Mouse (Mus musculus) embryonic facial prominence, embryonic 14.5 days (tissue): ENCODE results near the gene Slc48a1. TPM values are rescaled to one million over a fixed set of nuclear protein-coding genes. Genes with fewer than 3 reads are reported as not detected.

ENCODE experiments used
- ATAC-seq: fragments of 200-750 bp; cut with Nextera tagmentation; 2 replicates; pipeline ENCODE4 v1.8.0; 2017; ENCODE audit warnings: low read depth, moderate number of reproducible peaks, moderate TSS enrichment
- DNase-seq: peaks from one replicate; pipeline ENCODE4 v3.0.0-alpha.2; 2015; ENCODE audit warnings: low spot score
- H3K27ac ChIP-seq: fragments of 300-500 bp; sonication (generic); replicated peaks from 2 replicates; pipeline ENCODE4 v1.5.1; 2014; ENCODE audit warnings: low read depth, mild to moderate bottlenecking, low read length, moderate library complexity
- H3K27me3 ChIP-seq: fragments of 300-500 bp; sonication (generic); replicated peaks from 2 replicates; pipeline ENCODE4 v1.6.1; 2014; ENCODE audit warnings: low read length; ENCODE audit not compliant: control insufficient read depth, insufficient read depth
- H3K36me3 ChIP-seq: fragments of 300-500 bp; sonication (generic); 2 replicates; pipeline ENCODE4 v1.6.1; 2014; ENCODE audit warnings: low read length, mixed read lengths; ENCODE audit not compliant: control insufficient read depth, insufficient read depth
- H3K4me1 ChIP-seq: fragments of 300-500 bp; sonication (generic); 2 replicates; pipeline ENCODE4 v1.6.1; 2014; ENCODE audit warnings: antibody characterized with exemption, low read length; ENCODE audit not compliant: control insufficient read depth, insufficient read depth
- H3K4me2 ChIP-seq: fragments of 300-500 bp; sonication (generic); 2 replicates; pipeline ENCODE4 v1.6.1; 2014; ENCODE audit warnings: low read depth, mild to moderate bottlenecking, low read length, moderate library complexity, mixed read lengths
- H3K4me3 ChIP-seq: fragments of 300-500 bp; sonication (generic); 2 replicates; pipeline ENCODE4 v1.5.1; 2014; ENCODE audit warnings: low read depth, mild to moderate bottlenecking, low read length
- H3K9ac ChIP-seq: fragments of 300-500 bp; sonication (generic); 2 replicates; pipeline ENCODE4 v1.6.1; 2014; ENCODE audit warnings: low read depth, mild to moderate bottlenecking, low read length, moderate library complexity, mixed read lengths
- H3K9me3 ChIP-seq: fragments of 300-500 bp; sonication (generic); 2 replicates; pipeline ENCODE4 v1.6.1; 2016; ENCODE audit warnings: low read length; ENCODE audit not compliant: control insufficient read depth
- WGBS: fragments of 180-500 bp; shearing (Covaris S2); extraction: QIAGEN DNeasy Blood & Tissue Kit; methylation state at CpG from one replicate; pipeline ENCODE4 v1.1.7; 2014; 5-methylcytosine and 5-hydroxymethylcytosine counted together
- polyA plus RNA-seq: library from polyadenylated mRNA; unstranded; fragments of >200 nt; fragmentation: Nextera tagmentation; extraction: Ambion mirVana; gene quantifications from 2 replicates; pipeline ENCODE4 v1.2.1, GENCODE M21; 2014

Slc48a1 gene
- polyA plus RNA-seq, 1 experiment from 2014 or later, result 37.5 TPM

DNA sequence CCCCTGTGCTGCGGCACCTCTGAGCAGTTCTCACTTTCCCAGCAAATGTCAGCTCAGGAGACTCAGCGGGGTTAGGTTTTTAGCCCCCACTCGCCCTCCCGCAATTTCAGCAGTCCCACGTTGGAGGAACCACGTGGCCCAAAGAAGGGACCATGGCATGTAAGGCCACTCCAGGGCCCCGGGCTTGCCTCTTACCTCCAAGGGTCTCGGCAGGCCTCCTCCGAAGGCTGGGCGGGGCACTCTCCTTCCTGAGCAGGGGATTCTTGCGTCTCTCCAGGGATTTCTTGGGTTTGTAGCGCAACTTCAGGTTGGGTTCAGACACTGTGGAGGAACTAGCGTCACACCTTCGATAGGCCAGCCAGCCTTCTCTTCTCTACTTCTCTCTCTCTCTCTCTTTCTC, 30.9 kb downstream of the Slc48a1 start:
- DNase-seq, result no peak
- H3K27me3 ChIP-seq, result no peaks in the 10 kb centered on the region
- 81% methylated on average over 14 of the region's 14 CpGs for WGBS

DNA sequence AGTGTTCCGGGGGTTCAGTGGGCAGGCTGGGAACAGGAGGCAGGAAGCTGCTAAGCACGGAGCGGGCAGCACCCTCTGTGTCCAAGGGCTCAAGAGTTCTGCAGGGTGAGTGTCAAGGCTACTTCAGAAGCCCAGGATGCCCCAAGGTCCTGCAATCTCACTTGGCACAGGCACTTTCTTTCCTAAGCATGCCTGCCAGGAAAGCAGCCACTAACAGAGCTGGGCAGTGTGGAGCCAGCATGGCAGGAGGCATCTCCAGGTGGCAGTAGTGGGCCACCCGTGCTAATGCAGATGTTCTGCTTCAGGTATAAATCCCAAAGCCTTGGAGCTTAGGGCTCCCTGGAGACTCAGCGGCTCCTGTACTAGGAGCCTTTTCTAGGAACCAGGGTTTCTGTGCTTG, 31.6 kb downstream of the Slc48a1 start:
- ATAC-seq (no peak), DNase-seq (peak; percentile 44)
- no peaks in the 10 kb centered on the region for H3K27me3 ChIP-seq
- peaks cover 59% of the 10 kb centered on the region for H3K36me3 ChIP-seq
- H3K4me1 ChIP-seq, result peaks cover 15% of the 10 kb centered on the region
- H3K4me3 ChIP-seq, result no peak overlapping the region
- no peaks in the 10 kb centered on the region for H3K9me3 ChIP-seq
- WGBS, result 82% methylated on average over 5 of the region's 5 CpGs
- no peak overlapping the region for H3K27ac ChIP-seq
- H3K4me2 ChIP-seq, result no peak overlapping the region
- H3K9ac ChIP-seq, result no peak overlapping the region

More for the DNA sequence above, 30.9 kb downstream of the Slc48a1 start:
- no peak overlapping the region for H3K9ac ChIP-seq
- H3K27ac ChIP-seq, result no peak overlapping the region
- H3K4me3 ChIP-seq, result no peak overlapping the region
- ATAC-seq, result no peak
- H3K4me1 ChIP-seq, result peaks cover 11% of the 10 kb centered on the region
- peaks cover 63% of the 10 kb centered on the region for H3K36me3 ChIP-seq
- H3K4me2 ChIP-seq, result no peak overlapping the region
- no peaks in the 10 kb centered on the region for H3K9me3 ChIP-seq

DNA sequence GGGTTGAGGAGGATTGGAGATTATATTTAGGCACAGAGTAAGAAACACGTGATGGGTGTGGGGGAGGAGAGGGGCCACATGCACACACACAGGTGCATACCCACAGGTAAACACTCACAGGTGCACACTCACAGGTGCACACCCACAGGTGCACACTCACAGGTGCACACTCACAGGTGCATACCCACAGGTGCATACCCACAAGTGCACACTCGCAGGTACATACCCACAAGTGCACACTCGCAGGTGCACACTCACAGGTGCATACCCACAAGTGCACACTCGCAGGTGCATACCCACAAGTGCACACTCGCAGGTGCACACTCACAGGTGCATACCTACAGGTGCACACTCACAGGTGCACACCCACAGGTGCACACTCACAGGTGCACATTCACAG, 32.1 kb downstream of the Slc48a1 start:
- Histone ChIP-seq H3K9me3 (no peaks in the 10 kb centered on the region), H3K4me3 (no peak overlapping the region), H3K27me3 (no peaks in the 10 kb centered on the region), H3K27ac (no peak overlapping the region), H3K4me1 (peaks cover 15% of the 10 kb centered on the region), H3K4me2 (no peak overlapping the region), H3K36me3 (peaks cover 55% of the 10 kb centered on the region), H3K9ac (no peak overlapping the region)
- ATAC-seq (no peak), DNase-seq (no peak)
- WGBS, result 93% methylated on average over 5 of the region's 5 CpGs

DNA sequence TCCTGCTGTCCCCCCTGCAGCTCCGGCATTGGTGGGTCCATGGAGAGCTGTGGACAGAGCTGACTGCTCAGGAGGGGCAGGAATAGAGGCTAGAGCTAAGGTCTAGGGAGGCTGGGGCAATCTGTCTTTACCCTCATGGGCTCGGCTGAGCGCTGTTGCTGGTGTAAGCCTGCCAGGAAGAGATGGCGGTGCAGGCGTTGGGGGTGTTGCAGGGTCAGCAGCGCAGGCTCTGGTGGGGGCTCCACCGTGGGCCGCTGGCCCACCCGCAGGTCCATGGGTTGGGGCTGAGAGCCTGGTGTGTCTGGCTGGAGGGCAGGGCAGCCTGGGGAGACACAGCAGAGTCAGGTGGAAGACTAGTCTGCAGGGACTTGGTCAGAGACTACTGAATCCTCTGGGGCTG, 33.0 kb downstream of the Slc48a1 start:
- no peaks in the 10 kb centered on the region for H3K27me3 ChIP-seq
- no peak overlapping the region for H3K9ac ChIP-seq
- DNase-seq (no peak), ATAC-seq (no peak)
- no peak overlapping the region for H3K27ac ChIP-seq
- peaks cover 52% of the 10 kb centered on the region for H3K36me3 ChIP-seq
- peaks cover 15% of the 10 kb centered on the region for H3K4me1 ChIP-seq
- no peaks in the 10 kb centered on the region for H3K9me3 ChIP-seq
- no peak overlapping the region for H3K4me2 ChIP-seq
- no peak overlapping the region for H3K4me3 ChIP-seq
- WGBS, result 88% methylated on average over 9 of the region's 9 CpGs

DNA sequence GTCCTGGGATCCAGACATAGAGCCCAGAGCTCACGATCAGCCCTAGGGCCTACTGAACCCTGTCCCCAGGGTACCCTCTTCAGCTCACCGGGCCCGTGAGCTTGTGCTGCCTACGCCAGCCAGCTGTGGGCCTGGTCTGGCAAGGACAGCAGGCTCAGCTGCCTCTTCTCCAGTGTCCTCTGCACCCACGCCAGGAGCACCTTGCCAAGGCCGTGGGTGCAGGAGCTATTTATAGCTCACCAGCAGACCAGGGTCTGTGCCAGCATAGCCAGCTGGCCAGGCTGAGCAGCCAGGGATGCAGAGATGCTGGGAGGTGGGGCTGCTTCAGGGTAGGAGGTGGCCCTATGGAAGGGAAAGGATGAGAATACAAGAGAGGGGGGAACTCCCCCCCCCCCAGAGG, 33.8 kb downstream of the Slc48a1 start:
- Histone ChIP-seq H3K9ac (no peak overlapping the region), H3K9me3 (no peaks in the 10 kb centered on the region), H3K36me3 (peaks cover 46% of the 10 kb centered on the region; the same call in 1 of the 2 replicates), H3K27me3 (no peaks in the 10 kb centered on the region), H3K4me3 (no peak overlapping the region), H3K27ac (0 out of 2 replicates have a peak overlapping the region, but pooled peaks have one; percentile 3), H3K4me2 (no peak overlapping the region), H3K4me1 (peaks cover 15% of the 10 kb centered on the region)
- ATAC-seq (0 out of 2 replicates have a peak, but pooled peaks have one; percentile 23), DNase-seq (peak; percentile 31)
- 68% methylated on average over 6 of the region's 6 CpGs for WGBS

DNA sequence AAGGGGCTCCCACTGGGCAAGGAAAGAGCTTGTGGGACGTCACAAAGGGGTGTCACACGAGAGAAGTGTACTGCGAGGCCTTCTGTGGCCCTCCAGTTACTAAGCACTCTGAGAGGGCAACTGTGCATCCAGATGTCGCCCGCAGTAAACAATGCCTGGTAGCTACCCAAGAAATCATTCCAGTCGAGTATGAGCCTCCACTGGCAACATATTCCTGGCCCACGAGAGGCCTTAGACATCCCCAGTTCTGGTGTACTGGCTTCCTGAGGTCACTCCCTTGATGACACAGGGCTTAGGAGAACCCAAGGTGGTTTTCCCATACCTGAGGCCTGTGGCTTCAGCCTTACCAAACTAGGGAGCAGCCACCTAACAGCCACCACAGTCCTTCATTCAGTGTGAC, 34.6 kb downstream of the Slc48a1 start:
- 76% methylated on average over 7 of the region's 7 CpGs for WGBS

DNA sequence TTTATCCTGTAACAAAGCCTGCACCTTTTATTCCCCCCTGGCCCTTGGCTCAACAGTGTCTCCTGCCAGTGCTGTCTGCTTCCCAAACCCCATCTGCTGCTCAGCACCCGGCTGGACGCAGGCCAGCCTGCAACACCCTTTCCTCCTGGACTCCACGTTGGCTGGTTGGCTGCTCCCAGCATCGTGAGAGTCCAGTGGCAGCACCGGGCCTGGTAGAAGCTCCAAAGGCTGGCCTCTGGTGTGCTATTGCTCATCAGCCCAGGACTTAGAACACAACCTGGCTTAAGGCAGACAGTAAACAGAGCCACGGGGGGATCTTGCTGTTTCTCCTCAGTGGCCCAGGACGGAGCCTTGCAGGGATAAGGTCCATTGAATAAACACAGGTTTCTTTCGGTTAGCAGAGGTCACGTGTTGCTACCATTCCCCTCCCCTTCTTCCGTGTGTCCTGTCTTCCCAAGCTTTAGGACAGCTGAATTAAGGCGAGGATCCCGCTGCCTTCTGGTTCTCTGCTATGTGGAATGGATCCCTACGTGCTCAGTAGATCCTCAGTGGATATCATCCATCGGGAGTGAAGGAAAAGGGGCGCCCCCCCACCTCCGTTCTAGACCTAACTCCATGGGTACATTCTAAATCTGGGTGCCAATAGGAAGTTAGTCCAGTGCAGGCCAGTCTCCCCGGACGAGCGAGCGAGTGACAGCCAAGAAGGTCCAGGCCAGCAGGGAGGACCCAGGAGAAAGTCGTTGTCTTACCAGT, 35.3 kb downstream of the Slc48a1 start:
- peak; percentile 26 for DNase-seq
- Histone ChIP-seq H3K27me3 (no peaks in the 10 kb centered on the region), H3K9ac (no peak overlapping the region), H3K36me3 (peaks cover 31% of the 10 kb centered on the region; the same call in 1 of the 2 replicates), H3K4me2 (no peak overlapping the region), H3K4me1 (peaks cover 15% of the 10 kb centered on the region), H3K27ac (peak overlapping the region; percentile 33; the same call in 1 of the 2 replicates), H3K4me3 (no peak overlapping the region), H3K9me3 (no peaks in the 10 kb centered on the region)
- 52% methylated on average over 21 of the region's 21 CpGs for WGBS
- ATAC-seq, result no peak

More for the DNA sequence above, 34.6 kb downstream of the Slc48a1 start:
- no peaks in the 10 kb centered on the region for H3K27me3 ChIP-seq
- H3K4me1 ChIP-seq, result peaks cover 15% of the 10 kb centered on the region
- DNase-seq (no peak), ATAC-seq (no peak)
- H3K36me3 ChIP-seq, result peaks cover 39% of the 10 kb centered on the region; the same call in 1 of the 2 replicates
- H3K4me3 ChIP-seq, result no peak overlapping the region
- 0 out of 2 replicates have a peak overlapping the region, but pooled peaks have one; percentile 3 for H3K27ac ChIP-seq
- no peak overlapping the region for H3K4me2 ChIP-seq
- no peak overlapping the region for H3K9ac ChIP-seq
- no peaks in the 10 kb centered on the region for H3K9me3 ChIP-seq

DNA sequence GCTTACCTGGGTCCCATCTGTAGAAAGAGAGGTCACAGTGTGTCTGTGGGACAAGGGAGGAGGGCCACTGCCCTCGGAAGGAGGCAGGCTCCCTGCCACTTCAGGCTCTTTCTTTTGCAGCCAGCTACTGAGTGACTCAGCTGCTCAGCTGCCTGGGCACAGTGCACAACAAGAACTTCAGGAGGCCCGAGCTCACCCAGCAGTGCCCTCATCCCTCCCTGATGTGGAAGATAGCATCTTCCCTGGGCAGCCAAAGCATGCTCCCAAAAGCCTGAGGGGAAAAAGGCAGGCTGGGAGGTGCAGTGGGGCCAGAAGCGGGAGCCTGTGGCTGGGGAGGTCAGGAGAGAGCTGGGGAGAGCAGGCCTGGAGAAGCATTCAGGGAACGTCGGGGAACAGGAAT, 36.4 kb downstream of the Slc48a1 start:
- DNase-seq (no peak), ATAC-seq (no peak)
- Histone ChIP-seq H3K36me3 (peaks cover 21% of the 10 kb centered on the region; the same call in 1 of the 2 replicates), H3K9ac (no peak overlapping the region), H3K4me3 (no peak overlapping the region), H3K27me3 (no peaks in the 10 kb centered on the region), H3K9me3 (no peaks in the 10 kb centered on the region), H3K4me2 (no peak overlapping the region), H3K4me1 (peaks cover 15% of the 10 kb centered on the region), H3K27ac (no peak overlapping the region)
- 43% methylated on average over 5 of the region's 5 CpGs for WGBS

DNA sequence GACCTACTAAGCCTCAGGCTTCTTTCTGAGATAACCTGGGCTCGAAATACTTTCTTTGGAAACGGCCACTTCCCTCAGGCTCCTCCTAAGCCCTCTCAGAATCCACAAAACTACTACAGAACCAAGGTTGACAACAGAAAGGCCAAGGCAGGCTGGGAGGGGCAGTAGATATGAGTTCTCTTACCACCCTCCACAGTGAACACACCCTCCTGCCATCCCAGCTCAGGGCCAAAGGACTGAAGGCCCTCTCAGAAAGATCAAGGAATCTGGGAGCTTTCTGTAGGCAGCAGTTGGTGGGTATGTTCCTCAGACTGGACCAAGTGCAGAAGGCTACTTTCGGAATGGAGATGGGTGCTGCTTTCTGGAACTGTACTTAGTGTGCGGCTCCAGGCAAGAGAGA, 36.9 kb downstream of the Slc48a1 start:
- H3K9me3 ChIP-seq, result no peaks in the 10 kb centered on the region
- H3K9ac ChIP-seq, result no peak overlapping the region
- DNase-seq (no peak), ATAC-seq (no peak)
- H3K27me3 ChIP-seq, result no peaks in the 10 kb centered on the region
- H3K4me1 ChIP-seq, result peaks cover 15% of the 10 kb centered on the region
- H3K27ac ChIP-seq, result no peak overlapping the region
- H3K36me3 ChIP-seq, result peaks cover 15% of the 10 kb centered on the region; the same call in 1 of the 2 replicates
- no peak overlapping the region for H3K4me2 ChIP-seq
- no peak overlapping the region for H3K4me3 ChIP-seq
- WGBS, result 88% methylated on average over 4 of the region's 4 CpGs
